Mouse (Mus musculus) Muller cell, postnatal 12 days (primary cell): ENCODE results near the gene Mpnd.
"Not testable (repeated sequence)": the region's sequence is repeated elsewhere in the genome, so short reads cannot be mapped to it uniquely, and the experiment has no call there.

Experiments
- DNase-seq: peaks from one replicate; pipeline ENCODE4 v3.0.0-alpha.2; 2015; ENCODE audit errors: inconsistent ontology term

Gene Mpnd

GRCm38 (mm10) chr17:56038583-56039261 is 33.2 kb downstream of the Mpnd start:
- no peak for DNase-seq

- no peak for DNase-seq
These were observed 33.8 kb downstream of the Mpnd start for GRCm38 (mm10) chr17:56039345-56039744.

GRCm38 (mm10) chr17:56040030-56040856 is 34.7 kb downstream of the Mpnd start, which contains the start of gene Chaf1a:
Gene Chaf1a, plus strand, starts transcription at chr17:56040439.
- DNase-seq: peak; percentile 98

GRCm38 (mm10) chr17:56040857-56041163 is 35.3 kb downstream of the Mpnd start:
- no peak for DNase-seq

- DNase-seq: no peak
These were observed 45.9 kb downstream of the Mpnd start for GRCm38 (mm10) chr17:56051369-56051768.

- no peak for DNase-seq
These were observed 49.4 kb downstream of the Mpnd start for GRCm38 (mm10) chr17:56054938-56055337.

- no peak for DNase-seq
These were observed 50.6 kb downstream of the Mpnd start for GRCm38 (mm10) chr17:56055945-56056678.

- no peak for DNase-seq
These were observed 52.0 kb downstream of the Mpnd start for GRCm38 (mm10) chr17:56057381-56058120.

GRCm38 (mm10) chr17:56062081-56062480 is 56.6 kb downstream of the Mpnd start:
- no peak for DNase-seq

- DNase-seq: not testable (repeated sequence)
These were observed 60.2 kb downstream of the Mpnd start for GRCm38 (mm10) chr17:56065715-56066114.
